Mouse (Mus musculus): ENCODE data around the gene Itga1.
A peak's percentile ranks its signal among the peaks of the same experiment; 100 is the strongest.

The Itga1 gene

DNA sequence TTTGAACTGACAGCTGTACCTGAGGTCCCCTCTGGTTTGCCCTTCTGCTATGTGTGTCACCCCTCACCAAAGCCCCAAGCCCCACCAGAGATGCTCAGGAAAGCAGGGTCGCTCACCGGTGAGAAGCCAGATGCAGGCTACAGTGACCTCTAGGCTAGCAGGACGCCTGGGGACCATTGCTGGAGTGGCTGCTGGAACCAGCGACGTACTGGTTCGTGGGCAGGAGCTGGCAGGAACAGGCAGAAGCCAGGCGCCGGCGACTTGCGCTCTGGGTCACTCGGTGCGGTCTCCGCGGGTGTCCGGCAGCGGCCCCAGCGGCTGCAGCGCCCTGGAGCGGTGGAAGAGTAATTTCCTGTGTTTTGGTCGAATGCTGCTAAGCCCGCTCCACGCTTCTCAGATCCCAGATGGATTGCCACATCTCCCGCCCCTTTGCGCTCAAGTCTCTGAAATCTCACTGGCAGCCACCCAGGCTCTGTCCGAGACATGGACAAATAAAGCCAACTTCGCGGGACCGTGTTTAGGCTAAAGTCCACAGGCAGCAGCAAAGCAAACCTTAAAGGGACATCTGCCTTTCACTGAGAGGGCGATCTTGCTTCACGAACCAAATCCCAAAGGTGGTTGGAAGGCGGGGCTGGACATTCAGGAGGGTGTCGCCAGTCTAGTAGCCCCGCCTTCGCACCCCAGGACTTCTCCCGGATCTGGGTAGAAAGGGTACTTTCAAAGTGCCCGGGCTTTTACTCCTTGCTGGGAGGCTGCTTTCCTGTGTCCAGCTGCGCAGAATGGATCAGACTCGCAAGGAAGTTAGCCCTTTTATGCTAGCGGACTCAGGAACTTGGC is at the start of gene Itga1, which contains the start of gene Gm49395:
Itga1 (minus strand) TSS at position 610 of the 837 bp plus-strand sequence.
Gm49395 (minus strand) TSS at position 567 of the 837 bp plus-strand sequence.
- DNase-seq (ENCODE audit: low read depth, low spot score) = peak; percentile 63

DNA sequence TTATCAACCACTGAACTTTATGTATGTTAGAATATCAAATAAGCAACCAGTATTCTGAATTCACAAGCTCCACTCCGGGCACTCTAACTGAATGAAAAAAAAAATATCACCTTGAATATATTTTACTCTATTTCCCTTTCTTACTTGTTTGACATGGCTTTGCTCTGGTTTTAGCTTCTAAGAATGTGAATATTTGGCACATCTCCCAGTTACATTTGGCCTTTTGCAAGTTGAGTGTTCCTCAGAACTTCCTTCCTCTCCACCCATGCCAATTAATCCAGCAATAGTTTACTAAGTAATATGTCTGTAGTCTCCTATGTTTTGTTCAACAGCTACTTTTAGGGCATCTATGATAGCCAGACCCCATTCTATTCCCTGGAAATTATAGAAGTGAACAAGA is 48.8 kb upstream of the Itga1 start:
- DNase-seq (ENCODE audit: low read depth, low spot score) = no peak

DNA sequence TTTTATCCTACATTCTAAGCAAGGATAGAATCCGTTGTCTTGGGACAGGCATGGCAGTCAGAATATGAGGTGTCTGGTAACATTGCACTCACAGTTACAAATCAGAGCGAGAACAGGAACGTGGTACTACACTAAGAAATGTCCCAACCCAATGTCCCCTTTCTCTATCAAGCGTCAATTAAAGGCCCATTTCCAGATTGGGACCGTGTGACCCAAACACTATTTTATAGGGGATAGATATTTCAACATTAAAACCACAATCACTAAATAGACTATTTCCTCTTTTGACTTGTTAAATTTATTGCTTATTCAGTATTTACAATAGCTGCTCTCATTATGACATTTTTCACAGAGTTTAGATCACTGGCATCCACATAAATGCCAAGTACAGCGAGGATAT is 48.1 kb upstream of the Itga1 start:
- DNase-seq (ENCODE audit: low read depth, low spot score) = no peak

DNA sequence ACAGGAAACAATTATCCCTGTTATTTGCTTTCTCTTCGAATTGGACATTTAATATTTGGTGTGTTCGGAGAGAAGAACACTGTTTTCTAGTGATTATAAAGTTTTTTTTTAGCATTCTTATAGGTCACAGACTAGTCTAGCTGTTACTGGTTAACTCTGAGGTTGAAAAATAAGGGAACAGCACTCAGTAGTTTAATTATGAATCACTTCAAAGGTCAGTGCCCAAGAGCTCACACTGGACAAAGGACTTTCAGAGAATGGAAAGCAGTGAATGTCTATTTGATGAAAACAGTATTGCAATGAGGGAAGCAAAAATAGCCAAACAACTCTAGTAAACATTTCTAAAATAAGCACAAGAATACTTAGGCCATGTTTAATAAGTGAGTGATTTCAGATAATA is 41.8 kb upstream of the Itga1 start:
- DNase-seq (ENCODE audit: low read depth, low spot score) = no peak

DNA sequence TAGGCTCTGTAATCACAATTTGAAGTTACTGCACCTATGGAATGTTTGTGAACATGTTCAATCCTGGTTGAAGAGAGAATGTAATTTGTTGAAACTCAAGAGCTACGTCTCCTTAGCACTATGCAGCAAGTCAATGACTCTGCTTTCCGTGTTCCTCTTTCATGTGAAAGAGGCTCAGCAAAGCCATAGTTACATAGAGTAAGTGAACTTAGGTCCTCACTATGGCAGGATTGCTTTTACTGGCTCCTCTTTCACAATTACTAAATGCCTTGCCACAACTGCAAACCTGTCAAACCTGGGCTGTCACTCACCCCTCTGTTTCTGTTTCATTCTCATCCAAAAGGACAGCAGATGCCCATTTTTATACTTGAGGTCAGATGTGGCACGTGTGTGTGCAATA is 40.3 kb upstream of the Itga1 start:
- no peak for DNase-seq (ENCODE audit: low read depth, low spot score)

DNA sequence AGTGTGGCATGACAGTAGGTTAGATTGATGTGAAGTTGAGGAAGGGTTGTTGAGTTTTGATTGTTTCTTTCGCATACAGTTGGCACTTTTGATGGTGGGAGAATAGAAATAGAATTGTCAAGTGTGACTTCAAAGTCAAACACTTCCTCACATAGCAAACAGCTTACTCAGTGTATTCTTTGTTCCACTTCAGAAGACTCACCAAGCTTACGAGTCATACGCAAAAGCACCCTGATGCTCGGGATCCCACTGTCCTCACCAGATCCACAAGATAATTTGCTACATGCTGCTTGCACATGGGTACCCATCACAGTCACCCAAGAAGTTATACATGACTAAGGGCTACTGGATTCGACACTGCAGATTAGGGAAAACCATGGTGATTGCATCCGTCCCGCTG is 36.7 kb upstream of the Itga1 start:
- DNase-seq (ENCODE audit: low read depth, low spot score) = no peak

DNA sequence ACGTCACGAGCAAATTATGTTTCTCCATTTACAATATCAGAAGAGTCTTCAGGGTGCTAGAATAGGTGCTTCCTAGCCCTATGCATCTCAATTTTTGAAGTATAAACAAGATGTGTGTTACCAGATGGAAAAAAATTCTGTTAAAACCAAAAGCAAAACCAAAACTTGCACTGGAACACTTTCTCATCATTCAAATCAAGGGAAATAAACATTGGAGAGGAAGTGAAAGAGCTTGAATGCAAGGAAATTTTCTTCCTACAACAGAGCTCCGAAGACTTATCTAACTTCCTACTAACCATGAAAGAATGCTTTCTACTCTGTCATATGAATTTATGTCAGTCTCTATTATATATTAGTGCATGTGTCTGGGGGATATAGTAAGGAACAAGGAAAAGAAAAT is 35.0 kb upstream of the Itga1 start:
- DNase-seq (ENCODE audit: low read depth, low spot score) = no peak

DNA sequence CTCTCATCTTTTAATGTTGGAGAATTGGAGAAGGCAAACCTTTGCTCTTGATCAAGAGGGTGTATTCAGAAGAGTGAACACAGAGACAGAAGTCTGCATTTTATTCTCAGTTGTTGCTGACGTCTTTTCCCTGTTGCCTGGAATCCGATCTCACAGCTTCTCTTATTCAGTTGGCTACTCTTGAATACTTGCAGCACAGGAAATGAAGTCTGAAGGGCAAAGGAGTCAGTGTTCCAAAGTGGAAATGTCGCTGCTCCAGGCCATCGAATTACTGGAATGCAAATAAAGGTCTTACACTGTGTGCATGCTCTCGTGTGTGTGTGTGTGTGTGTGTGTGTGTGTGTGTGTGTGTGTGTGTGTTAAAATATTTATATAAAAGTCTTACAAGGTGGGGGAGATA is 30.7 kb upstream of the Itga1 start:
- DNase-seq (ENCODE audit: low read depth, low spot score) = peak; percentile 17

DNA sequence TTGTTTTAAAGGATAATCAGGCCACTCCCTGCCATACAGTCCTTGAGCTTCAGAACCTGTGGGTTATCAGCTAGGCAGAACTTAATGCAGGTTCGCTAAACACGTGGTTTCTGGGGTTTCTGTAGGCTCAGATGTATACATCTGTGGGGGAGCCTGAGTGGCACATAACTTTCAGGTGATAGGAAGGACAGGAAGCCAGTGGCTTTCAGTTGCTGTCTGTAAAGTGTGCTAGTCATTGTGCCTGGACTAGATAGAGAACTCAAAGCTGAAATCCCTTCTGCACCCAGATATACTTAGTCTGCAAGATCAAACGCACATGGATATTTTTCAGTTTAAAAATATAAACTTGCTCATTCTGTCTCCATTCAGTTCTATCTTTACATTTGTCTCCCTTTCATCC is 29.6 kb upstream of the Itga1 start:
- no peak for DNase-seq (ENCODE audit: low read depth, low spot score)

DNA sequence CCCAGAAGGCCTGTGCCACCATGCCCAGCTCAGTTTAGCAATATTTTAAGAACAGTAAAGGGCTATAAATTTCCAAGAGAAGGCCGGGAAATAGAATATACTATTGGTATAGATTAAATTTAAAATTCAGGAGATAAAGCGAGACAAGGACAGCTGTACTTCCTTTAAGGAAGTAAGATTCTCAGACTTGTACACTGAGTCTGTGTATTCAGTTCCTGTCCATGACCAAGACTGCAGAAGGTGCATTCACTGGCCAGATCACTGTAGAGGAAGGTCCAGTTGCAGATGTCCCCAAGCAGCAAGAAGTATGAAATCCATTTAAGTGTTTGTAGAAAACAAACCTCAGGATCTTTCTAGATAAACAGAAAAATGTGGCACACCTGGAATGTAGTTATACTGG is 28.3 kb upstream of the Itga1 start:
- no peak for DNase-seq (ENCODE audit: low read depth, low spot score)

DNA sequence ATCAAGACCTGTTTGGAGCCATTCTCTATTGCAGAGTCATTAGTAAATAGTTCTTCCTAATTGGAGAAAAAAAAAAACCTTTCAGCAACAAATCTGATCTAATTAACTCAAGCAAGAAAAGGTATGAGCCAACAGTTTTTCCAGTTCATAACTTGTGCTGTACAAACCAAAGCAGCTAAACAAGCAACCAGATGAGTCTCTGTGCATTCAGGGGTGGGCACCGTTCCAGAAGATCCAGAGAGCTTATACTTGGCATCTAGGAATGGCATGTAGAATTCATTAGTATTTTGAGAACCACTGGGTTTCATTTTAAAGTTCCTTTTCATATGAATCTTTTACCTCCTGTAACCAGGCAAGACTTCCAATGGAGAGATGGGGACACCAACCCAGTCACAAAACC is 26.1 kb upstream of the Itga1 start:
- no peak for DNase-seq (ENCODE audit: low read depth, low spot score)

DNA sequence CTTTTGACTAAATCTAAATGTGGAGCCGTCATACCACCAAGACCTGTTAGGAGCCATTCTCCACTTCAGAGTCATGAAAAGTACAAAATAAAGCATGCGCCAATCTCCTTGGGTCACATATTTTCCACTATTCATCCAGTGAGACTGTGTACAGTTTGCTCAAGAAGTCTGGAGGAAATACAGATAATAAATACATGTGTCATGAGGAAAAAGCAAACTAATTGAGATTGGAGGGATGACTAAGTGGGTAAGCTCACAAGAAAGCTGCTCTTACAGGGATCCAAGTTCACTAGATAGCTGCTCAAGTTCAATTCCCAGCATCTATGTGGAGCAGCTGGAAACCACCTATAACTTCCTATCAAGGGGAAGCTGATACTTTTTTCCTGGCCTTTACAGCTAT is 24.8 kb upstream of the Itga1 start:
- no peak for DNase-seq (ENCODE audit: low read depth, low spot score)

DNA sequence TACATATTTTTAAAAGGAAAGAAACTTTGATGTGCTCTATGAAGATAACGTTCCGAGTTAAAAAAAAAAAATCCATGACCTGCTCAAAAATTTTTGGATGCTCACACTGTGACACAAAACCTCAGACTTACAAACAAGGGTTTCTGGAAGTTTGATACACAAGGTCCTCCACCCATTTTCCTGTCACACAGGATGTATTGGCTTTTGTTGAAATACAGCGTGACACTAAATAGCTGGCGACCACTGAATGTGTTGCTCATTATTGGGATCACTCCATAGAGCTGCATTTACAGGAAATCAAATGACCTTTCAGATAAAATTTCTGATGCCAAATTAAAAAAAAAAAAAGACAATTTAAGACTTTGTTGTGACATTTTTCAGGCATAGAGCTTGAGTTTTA is 23.4 kb upstream of the Itga1 start:
- DNase-seq (ENCODE audit: low read depth, low spot score) = no peak

DNA sequence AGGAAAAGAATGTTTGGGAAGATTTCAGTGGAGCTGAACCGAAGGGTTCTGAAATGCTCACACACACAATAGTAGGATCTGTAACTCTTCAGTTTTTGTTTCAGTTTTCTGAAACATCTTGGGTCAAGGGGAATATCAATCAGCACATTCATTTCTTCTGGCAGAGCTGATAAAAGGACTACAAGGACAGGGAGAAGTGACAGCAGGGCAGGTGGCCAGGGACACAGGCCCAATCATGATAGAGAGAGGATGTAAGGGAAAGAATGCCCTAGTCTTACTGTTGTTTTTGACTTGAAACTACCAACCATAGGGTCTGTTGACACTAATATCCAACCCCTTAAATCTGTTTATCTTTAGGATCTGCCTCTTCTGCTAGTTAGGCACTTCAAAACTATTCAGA is 22.8 kb upstream of the Itga1 start:
- DNase-seq (ENCODE audit: low read depth, low spot score) = no peak

DNA sequence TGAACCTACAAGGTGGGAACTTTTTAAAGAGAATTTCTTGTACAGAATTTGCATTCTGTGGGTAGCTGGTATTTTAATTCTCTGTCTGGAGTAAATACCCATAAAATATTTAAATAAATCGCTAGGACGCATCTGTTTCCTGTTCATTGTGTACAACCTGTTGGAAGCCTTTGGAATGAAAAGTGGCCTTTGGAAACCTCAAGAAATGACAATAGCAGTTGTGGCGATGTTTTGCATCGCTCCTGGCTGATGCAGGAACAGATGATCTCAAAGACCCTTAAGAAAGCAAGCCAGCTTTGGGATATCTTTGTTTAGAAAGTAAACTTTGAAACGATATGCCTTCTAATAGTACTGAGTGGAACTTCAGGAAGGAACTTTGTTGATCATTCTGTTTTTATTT is 17.0 kb upstream of the Itga1 start:
- DNase-seq (ENCODE audit: low read depth, low spot score) = peak; percentile 40

DNA sequence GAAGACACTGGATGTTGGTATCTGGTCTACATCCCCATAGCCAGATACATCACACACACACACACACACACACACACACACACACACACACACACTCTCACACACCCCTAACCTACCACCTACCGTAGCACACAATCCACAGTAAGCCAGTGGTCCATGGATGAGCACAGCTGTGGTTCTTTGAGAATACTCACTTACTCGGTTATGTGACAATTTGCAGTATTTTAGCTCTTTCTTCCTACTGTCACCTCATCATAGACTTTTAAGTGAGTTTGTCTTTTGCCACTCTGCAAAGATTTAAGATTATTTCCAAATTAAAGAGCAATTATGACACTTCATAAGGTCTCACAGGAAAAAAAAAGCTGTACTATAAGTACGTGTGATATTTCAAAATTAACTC is 16.4 kb upstream of the Itga1 start:
- no peak for DNase-seq (ENCODE audit: low read depth, low spot score)

DNA sequence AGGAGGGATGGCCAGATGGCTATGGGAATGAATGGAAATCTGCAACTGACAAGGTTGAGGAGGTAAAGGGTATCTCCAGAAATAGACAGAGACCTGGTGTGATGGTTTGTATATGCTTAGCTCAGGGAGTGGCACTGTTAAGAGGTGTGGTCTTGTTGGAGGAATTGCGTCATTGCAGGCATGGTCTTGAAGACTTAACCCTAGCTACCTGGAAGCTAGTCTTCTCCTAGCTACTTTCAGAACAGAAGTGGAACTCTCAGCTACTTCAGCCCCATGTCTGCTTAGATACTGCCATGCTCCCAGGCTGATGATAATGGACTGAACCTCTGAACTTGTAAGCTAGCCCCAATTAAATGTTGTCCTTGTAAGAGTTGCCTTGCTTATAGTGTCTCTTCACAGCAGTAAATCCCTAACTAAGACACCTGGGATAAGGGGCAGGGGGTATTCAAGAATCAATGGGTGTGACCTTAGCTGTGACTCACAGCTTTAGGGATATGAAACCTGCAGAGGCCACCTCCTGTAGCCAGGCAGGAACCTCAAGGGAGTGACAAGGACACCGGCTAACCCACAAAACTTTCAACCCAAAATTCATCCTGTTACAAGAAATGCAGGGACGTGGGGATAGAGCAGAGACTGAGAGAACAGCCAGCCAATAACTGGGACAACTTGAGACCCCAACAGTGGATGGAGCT is 15.3 kb upstream of the Itga1 start:
- no peak for DNase-seq (ENCODE audit: low read depth, low spot score)

DNA sequence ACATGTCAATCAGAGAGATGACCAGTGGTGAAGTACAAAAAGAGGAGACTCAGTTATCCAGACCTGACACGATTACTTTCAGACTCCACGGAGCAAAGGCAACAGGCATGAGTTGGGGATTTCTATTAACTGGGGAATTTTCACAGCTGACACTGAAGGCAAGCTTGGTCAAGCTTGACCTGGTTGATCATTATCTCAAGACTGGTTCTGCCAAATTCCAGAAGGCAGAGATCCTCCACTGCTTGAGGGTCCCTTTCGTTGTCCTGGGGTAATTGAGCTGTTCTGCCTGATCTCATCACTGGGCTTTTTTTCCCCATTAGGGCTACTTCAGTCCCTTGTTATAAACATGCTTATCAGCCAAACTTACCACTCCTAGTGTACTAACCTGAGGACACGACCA is 7.9 kb upstream of the Itga1 start:
- no peak for DNase-seq (ENCODE audit: low read depth, low spot score)

DNA sequence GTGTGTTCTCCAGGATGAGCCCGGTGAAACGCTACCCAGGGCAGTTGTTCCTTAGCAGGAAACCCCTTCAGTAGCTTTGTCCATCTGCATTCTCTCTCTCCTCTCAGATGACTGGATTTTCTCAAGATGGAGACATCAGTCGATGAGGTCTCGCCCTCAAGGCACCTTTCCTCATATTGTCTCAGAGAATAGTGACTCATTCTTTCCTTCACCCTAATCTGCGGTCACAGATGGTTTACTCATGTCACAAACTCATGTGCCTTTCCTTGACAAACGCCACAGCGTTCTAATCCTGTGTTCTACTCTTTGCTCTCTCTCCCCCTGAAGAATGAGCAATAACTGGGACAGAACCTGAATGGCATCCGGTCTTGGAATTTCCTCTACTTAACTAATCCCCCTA is 5.7 kb upstream of the Itga1 start:
- DNase-seq (ENCODE audit: low read depth, low spot score) = no peak

DNA sequence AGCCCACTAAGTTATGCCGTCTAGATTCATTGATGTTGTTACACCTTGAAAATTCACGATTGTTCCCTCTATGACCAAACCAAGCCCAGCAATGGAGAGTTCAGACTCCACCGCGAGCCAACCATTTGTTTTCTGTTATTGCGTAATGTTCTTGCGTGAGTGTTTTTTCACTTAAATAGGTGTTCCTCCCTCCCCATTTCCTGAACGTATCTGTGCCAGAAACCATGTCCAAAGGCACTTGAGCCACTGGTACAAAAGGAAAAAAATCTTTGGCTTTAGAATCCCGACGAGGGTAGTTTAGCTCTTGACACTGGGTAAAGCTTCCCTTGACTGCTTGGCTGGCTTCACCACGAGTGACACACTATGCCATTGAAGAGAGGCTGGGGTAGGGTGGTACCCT is 4.4 kb upstream of the Itga1 start:
- DNase-seq (ENCODE audit: low read depth, low spot score) = no peak

DNA sequence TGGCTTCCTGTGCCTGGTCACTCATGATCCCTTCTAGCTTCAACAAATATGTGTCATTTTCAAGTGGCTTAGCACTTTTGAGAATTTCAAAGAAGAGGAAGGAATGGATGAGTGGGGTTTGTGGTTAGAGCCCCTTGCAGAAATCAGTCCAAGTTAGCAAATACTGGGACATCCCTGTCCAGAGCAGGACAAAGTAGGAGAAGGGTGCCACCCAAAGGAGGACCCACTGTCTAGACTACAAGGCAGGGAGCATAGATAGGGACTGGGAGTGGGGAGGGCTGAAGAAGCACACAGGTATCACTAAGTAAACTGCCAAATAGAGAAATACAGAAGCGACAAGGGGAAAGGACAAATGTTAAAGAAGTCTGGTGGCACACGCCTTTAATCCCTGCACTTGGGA is 990 bp upstream of the Itga1 start:
- no peak for DNase-seq (ENCODE audit: low read depth, low spot score)

DNA sequence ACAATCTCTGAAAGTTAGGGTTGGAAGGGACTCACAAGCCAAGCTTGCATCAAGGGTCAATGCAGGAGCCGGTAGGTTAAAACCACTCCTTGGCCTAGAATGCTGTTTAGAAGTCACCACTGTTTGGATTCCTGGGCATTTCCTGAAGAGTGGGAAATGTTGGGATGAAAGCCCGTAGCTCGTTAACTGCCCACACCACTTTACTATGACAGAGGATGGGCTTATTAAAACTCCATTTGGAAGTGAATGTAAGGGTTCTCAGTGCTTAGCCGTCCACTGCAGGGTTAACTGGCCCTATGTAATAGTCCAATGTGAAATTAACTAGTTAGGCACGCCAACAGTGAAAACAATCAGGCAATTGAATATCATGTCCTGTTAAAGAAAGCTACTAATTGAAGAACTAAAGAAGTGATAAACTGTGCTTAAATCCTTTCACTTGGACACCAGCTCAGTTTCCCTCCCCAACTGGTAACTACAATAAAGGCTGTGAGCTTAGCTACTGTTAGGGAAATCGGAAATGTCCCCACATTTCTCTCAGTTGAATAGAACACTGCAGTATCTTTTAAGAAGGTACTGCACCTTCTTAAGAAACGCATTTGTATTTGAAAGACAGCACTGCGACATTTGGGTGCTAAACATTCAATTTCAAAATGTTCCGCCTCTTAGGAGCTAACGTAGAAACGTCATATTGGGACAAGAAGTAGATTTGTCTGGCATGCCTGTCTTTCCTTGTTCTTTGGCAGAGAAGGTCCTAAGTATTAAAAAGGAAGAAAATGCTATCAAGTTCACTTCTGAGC is 1.2 kb downstream of the Itga1 start:
- DNase-seq (ENCODE audit: low read depth, low spot score) = peak; percentile 52
